Mouse (Mus musculus) liver, postnatal 0 days (tissue): ENCODE data around the gene Fam83g. TPM values are rescaled to one million over a fixed set of nuclear protein-coding genes. Genes with fewer than 3 reads are reported as not detected.

ENCODE experiments used
- ATAC-seq: fragments of 200-750 bp; cut with Nextera tagmentation; 2 replicates; pipeline ENCODE4 v1.8.0; 2017; ENCODE audit warnings: mild to moderate bottlenecking, moderate library complexity
- DNase-seq: peaks from one replicate; pipeline ENCODE4 v3.0.0-alpha.2; 2016
- H3K27ac ChIP-seq: fragments of 300-500 bp; sonication (generic); 2 replicates; pipeline ENCODE4 v1.5.1; 2014; ENCODE audit warnings: antibody characterized with exemption, moderate library complexity, mild to moderate bottlenecking, low read depth
- H3K27me3 ChIP-seq: fragments of 300-500 bp; sonication (generic); 2 replicates; pipeline ENCODE4 v1.6.1; 2014; ENCODE audit warnings: low read length, control low read depth, mixed read lengths; ENCODE audit not compliant: insufficient read depth
- H3K36me3 ChIP-seq: fragments of 300-500 bp; sonication (generic); replicated peaks from 2 replicates; pipeline ENCODE4 v1.6.1; 2014; ENCODE audit warnings: mild to moderate bottlenecking, control low read depth, low read length, moderate library complexity, mixed read lengths; ENCODE audit not compliant: insufficient read depth
- H3K4me1 ChIP-seq: fragments of 300-500 bp; sonication (generic); 2 replicates; pipeline ENCODE4 v1.6.1; 2014; ENCODE audit warnings: antibody characterized with exemption, mild to moderate bottlenecking, control low read depth; ENCODE audit not compliant: insufficient read depth
- H3K4me2 ChIP-seq: fragments of 300-500 bp; sonication (generic); 2 replicates; pipeline ENCODE4 v1.6.1; 2014; ENCODE audit warnings: low read depth, mild to moderate bottlenecking, low read length, moderate library complexity, mixed read lengths
- H3K4me3 ChIP-seq: fragments of 300-500 bp; sonication (generic); 2 replicates; pipeline ENCODE4 v1.5.1; 2014; ENCODE audit warnings: low read depth, low read length
- H3K9ac ChIP-seq: fragments of 300-500 bp; sonication (generic); replicated peaks from 2 replicates; pipeline ENCODE4 v1.6.1; 2014; ENCODE audit warnings: mild to moderate bottlenecking, moderate library complexity
- H3K9me3 ChIP-seq: fragments of 300-500 bp; sonication (generic); 2 replicates; pipeline ENCODE4 v1.6.1; 2016; ENCODE audit warnings: mild to moderate bottlenecking, control low read depth, low read length, mixed read lengths
- CTCF ChIP-seq: sonication (generic); IDR thresholded peaks from 2 replicates; pipeline ENCODE4 v1.5.1; 2016; ENCODE audit warnings: antibody characterized with exemption, low read depth
- EP300 ChIP-seq: IDR thresholded peaks from 2 replicates; pipeline ENCODE4 v1.6.1; 2016; ENCODE audit warnings: antibody characterized with exemption, low read depth, mild to moderate bottlenecking
- WGBS: fragments of 180-500 bp; shearing (Covaris S2); extraction: QIAGEN DNeasy Blood & Tissue Kit; methylation state at CpG from one replicate; pipeline ENCODE4 v1.1.7; 2014; ENCODE audit not compliant: insufficient replicate concordance; 5-methylcytosine and 5-hydroxymethylcytosine counted together
- polyA plus RNA-seq: library from polyadenylated mRNA; unstranded; fragments of >200 nt; fragmentation: Nextera tagmentation; extraction: Ambion mirVana; gene quantifications from 2 replicates; pipeline ENCODE4 v1.2.1, GENCODE M21; 2015

Fam83g gene
- polyA plus RNA-seq, 1 experiment from 2014 or later = 2.2 TPM

- no peaks in the 10 kb centered on the region for H3K4me1 ChIP-seq
- no peaks in the 10 kb centered on the region for H3K9me3 ChIP-seq
- no peak overlapping the region for H3K9ac ChIP-seq
- H3K27me3 ChIP-seq = no peaks in the 10 kb centered on the region
- TF ChIP-seq CTCF (no peak), EP300 (no peak)
- WGBS = 86% methylated on average over 5 of the region's 5 CpGs
- no peak for DNase-seq
- no peak overlapping the region for H3K4me2 ChIP-seq
- no peak overlapping the region for H3K27ac ChIP-seq
- no peaks in the 10 kb centered on the region for H3K36me3 ChIP-seq
- ATAC-seq = no peak
- no peak overlapping the region for H3K4me3 ChIP-seq
These were observed 9.1 kb downstream of the Fam83g start for GRCm38 (mm10) chr11:61692996-61693395.

- Histone ChIP-seq H3K27ac (no peak overlapping the region), H3K4me2 (no peak overlapping the region), H3K4me1 (no peaks in the 10 kb centered on the region), H3K9me3 (no peaks in the 10 kb centered on the region), H3K36me3 (no peaks in the 10 kb centered on the region; the same call in none of the 2 replicates), H3K9ac (no peak overlapping the region), H3K4me3 (no peak overlapping the region), H3K27me3 (no peaks in the 10 kb centered on the region)
- DNase-seq = no peak
- no peak for ATAC-seq
- no peak for TF ChIP-seq CTCF
These were observed 15.0 kb downstream of the Fam83g start for GRCm38 (mm10) chr11:61698852-61699251.

GRCm38 (mm10) chr11:61699460-61699859, 15.6 kb downstream of the Fam83g start:
- Histone ChIP-seq H3K9ac (no peak overlapping the region), H3K27ac (no peak overlapping the region), H3K4me1 (no peaks in the 10 kb centered on the region), H3K36me3 (no peaks in the 10 kb centered on the region; the same call in none of the 2 replicates), H3K4me3 (no peak overlapping the region), H3K9me3 (no peaks in the 10 kb centered on the region), H3K27me3 (no peaks in the 10 kb centered on the region), H3K4me2 (no peak overlapping the region)
- TF ChIP-seq EP300 (no peak), CTCF (no peak)
- no peak for ATAC-seq
- DNase-seq = no peak
- 87% methylated on average over 5 of the region's 5 CpGs for WGBS

- no peaks in the 10 kb centered on the region for H3K27me3 ChIP-seq
- H3K4me1 ChIP-seq = no peaks in the 10 kb centered on the region
- no peak overlapping the region for H3K9ac ChIP-seq
- TF ChIP-seq EP300 (no peak), CTCF (no peak)
- H3K27ac ChIP-seq = no peak overlapping the region
- ATAC-seq (no peak), DNase-seq (no peak)
- no peak overlapping the region for H3K4me3 ChIP-seq
- no peaks in the 10 kb centered on the region; the same call in none of the 2 replicates for H3K36me3 ChIP-seq
- H3K9me3 ChIP-seq = no peaks in the 10 kb centered on the region
- WGBS = 58% methylated on average over 4 of the region's 4 CpGs
- no peak overlapping the region for H3K4me2 ChIP-seq
These were observed 16.0 kb downstream of the Fam83g start for GRCm38 (mm10) chr11:61699933-61700332.

- Histone ChIP-seq H3K9me3 (no peaks in the 10 kb centered on the region), H3K27ac (no peak overlapping the region), H3K9ac (no peak overlapping the region), H3K4me1 (no peaks in the 10 kb centered on the region), H3K4me2 (no peak overlapping the region), H3K27me3 (no peaks in the 10 kb centered on the region), H3K4me3 (no peak overlapping the region), H3K36me3 (no peaks in the 10 kb centered on the region; the same call in none of the 2 replicates)
- WGBS = 87% methylated on average over 5 of the region's 5 CpGs
- DNase-seq (no peak), ATAC-seq (no peak)
- no peak for TF ChIP-seq CTCF
- TF ChIP-seq EP300 = no peak
These were observed 17.8 kb downstream of the Fam83g start for GRCm38 (mm10) chr11:61701696-61702095.

- TF ChIP-seq CTCF (no peak), EP300 (no peak)
- H3K4me2 ChIP-seq = no peak overlapping the region
- H3K4me3 ChIP-seq = no peak overlapping the region
- H3K9me3 ChIP-seq = no peaks in the 10 kb centered on the region
- no peak for DNase-seq
- no peaks in the 10 kb centered on the region; the same call in none of the 2 replicates for H3K36me3 ChIP-seq
- H3K27ac ChIP-seq = no peak overlapping the region
- ATAC-seq = no peak
- H3K9ac ChIP-seq = no peak overlapping the region
- WGBS = 92% methylated on average over 5 of the region's 5 CpGs
- no peaks in the 10 kb centered on the region for H3K27me3 ChIP-seq
- no peaks in the 10 kb centered on the region for H3K4me1 ChIP-seq
These were observed 18.6 kb downstream of the Fam83g start for GRCm38 (mm10) chr11:61702494-61702893.

- DNase-seq = no peak
- 89% methylated on average over 2 of the region's 2 CpGs for WGBS
- H3K36me3 ChIP-seq = no peaks in the 10 kb centered on the region; the same call in none of the 2 replicates
- no peaks in the 10 kb centered on the region for H3K4me1 ChIP-seq
- no peak for TF ChIP-seq CTCF
- no peak for TF ChIP-seq EP300
- H3K27ac ChIP-seq = no peak overlapping the region
- H3K4me3 ChIP-seq = no peak overlapping the region
- H3K9me3 ChIP-seq = no peaks in the 10 kb centered on the region
- no peak overlapping the region for H3K9ac ChIP-seq
- no peak overlapping the region for H3K4me2 ChIP-seq
- H3K27me3 ChIP-seq = no peaks in the 10 kb centered on the region
- no peak for ATAC-seq
These were observed 21.7 kb downstream of the Fam83g start for GRCm38 (mm10) chr11:61705581-61705980.
